Mouse (Mus musculus) cortical plate, adult 2 months (tissue): Measurements from ENCODE around the gene Ddx39. TPM values are rescaled to one million over a fixed set of nuclear protein-coding genes. Genes with fewer than 3 reads are reported as not detected.
A peak's percentile ranks its signal among the peaks of the same experiment; 100 is the strongest.

ENCODE experiments used
- H3K27ac ChIP-seq: fragments of 200-500 bp; 2 replicates; pipeline ENCODE4 v1.5.1; 2012; ENCODE audit warnings: low read length, control low read depth, inconsistent platforms; ENCODE audit not compliant: insufficient read depth
- H3K4me1 ChIP-seq: fragments of 200-500 bp; 2 replicates; pipeline ENCODE4 v1.6.1; 2011; ENCODE audit warnings: low read length; ENCODE audit not compliant: control insufficient read depth, insufficient read depth
- H3K4me3 ChIP-seq: fragments of 200-500 bp; 2 replicates; pipeline ENCODE4 v1.5.1; 2011; ENCODE audit warnings: mild to moderate bottlenecking, low read length, control low read depth; ENCODE audit not compliant: insufficient read depth
- CTCF ChIP-seq: fragments of 200-500 bp; IDR thresholded peaks from 2 replicates; pipeline ENCODE4 v1.5.1; 2011; ENCODE audit warnings: mild to moderate bottlenecking, control low read depth, low read length; ENCODE audit not compliant: insufficient read depth; ENCODE audit errors: extremely low read depth
- POLR2A ChIP-seq: fragments of 200-500 bp; IDR thresholded peaks from 2 replicates; pipeline ENCODE4 v1.6.1; 2011; ENCODE audit warnings: mild to moderate bottlenecking, low read length, control low read depth; ENCODE audit not compliant: insufficient read depth; ENCODE audit errors: extremely low read depth
- polyA plus RNA-seq: library from polyadenylated mRNA; depleted of rRNA; stranded (reverse); fragments of >200 nt; gene quantifications from 2 replicates; pipeline ENCODE4 v1.2.3, GENCODE M21; 2012

Ddx39 gene
- polyA plus RNA-seq, 1 experiment = 26.5 TPM

GRCm38 (mm10) chr8:83680603-83681002 is 34.4 kb upstream of the Ddx39 start:
- peak overlapping the region; percentile 0; the same call in 1 of the 2 replicates for H3K27ac ChIP-seq

DNA sequence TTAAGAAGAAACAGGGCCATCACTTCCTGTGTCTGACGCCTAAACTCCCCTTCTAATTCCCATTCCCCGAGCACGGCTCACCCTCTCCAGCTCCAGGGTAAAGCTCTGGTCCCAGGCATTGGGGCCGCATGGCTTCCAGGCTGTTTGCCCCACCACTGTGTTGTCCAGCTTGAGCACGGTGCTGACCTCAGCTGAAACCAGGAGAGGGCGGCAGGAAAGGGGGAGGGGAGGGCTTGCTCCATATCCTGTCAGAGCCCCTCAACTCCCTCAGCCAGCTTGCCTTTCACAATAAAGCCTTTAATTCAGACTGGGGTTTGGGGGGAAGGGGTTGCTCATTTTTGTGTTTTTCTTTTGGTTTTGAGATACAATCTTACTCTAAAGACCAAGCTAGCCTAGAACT is 33.9 kb upstream of the Ddx39 start:
- no peak for TF ChIP-seq CTCF
- no peak overlapping the region for H3K27ac ChIP-seq

More at GRCm38 (mm10) chr8:83680603-83681002, 34.4 kb upstream of the Ddx39 start:
- Histone ChIP-seq H3K4me3 (no peak overlapping the region), H3K4me1 (peaks cover 5% of the 10 kb centered on the region; the same call in 1 of the 2 replicates)
- TF ChIP-seq CTCF = no peak
- TF ChIP-seq POLR2A = no peak

DNA sequence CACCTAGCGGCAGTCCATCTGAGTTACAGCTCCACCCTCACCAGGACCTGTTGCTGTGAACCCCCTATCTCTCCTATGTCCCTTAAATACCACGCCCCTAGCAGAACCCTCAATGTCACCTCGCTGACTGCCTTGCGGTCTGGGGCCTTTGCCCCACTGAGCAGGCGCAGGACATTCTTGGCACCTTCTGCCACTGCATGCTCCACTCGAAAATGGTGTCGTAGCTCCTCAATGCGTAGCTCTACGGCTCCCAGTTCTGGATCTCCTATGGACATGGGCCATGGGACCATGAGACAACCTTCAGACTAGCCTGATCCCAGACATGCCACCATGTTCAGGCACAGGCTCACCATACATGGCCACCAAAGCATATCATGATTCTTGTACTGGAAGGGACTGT is 30.5 kb upstream of the Ddx39 start:
- Histone ChIP-seq H3K27ac (no peak overlapping the region), H3K4me3 (no peak overlapping the region), H3K4me1 (peaks cover 6% of the 10 kb centered on the region)
- TF ChIP-seq POLR2A = no peak
- no peak for TF ChIP-seq CTCF

More for the DNA sequence above, 33.9 kb upstream of the Ddx39 start:
- Histone ChIP-seq H3K4me1 (peaks cover 5% of the 10 kb centered on the region; the same call in 1 of the 2 replicates), H3K4me3 (no peak overlapping the region)

- peak overlapping the region; percentile 93 for H3K27ac ChIP-seq
These were observed 25.7 kb upstream of the Ddx39 start for GRCm38 (mm10) chr8:83689264-83689663.

DNA sequence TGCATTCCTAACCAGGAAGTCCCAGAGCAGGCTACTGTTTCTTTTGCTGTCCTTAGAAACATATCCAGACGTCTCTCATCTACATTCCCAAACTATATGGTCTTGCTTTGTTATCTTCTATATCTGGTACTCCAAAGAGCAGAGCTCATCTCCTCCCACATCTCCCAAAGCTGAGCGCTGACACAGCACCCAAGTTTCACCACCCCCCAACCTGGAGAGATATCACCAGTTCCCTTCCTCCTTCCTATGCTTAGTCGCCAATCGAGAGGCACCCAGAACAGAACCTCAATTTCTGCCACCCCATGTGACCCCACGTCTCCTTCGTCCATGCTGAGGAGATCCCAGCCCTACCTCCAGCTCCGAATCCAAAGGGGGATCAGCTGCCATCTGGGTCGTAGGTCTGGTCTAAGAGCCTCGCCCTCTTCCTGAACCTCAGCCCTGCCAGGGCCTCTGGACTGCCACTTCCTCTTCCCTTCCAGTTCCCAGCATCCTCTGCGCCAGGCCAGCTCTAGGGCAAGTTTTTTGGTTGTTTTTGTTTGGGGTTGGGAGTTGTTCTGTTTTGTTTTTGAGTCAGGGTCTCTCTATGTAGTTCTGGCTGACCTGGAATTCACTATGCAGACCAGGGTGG is 21.3 kb upstream of the Ddx39 start:
- no peak overlapping the region for H3K4me3 ChIP-seq
- no peak for TF ChIP-seq POLR2A
- TF ChIP-seq CTCF = no peak
- peak overlapping the region; percentile 16; the same call in 1 of the 2 replicates for H3K27ac ChIP-seq
- peaks cover 23% of the 10 kb centered on the region for H3K4me1 ChIP-seq

More at GRCm38 (mm10) chr8:83689264-83689663, 25.7 kb upstream of the Ddx39 start:
- no peak for TF ChIP-seq POLR2A
- no peak for TF ChIP-seq CTCF
- H3K4me1 ChIP-seq = peaks cover 9% of the 10 kb centered on the region
- no peak overlapping the region for H3K4me3 ChIP-seq

- Histone ChIP-seq H3K4me3 (no peak overlapping the region), H3K4me1 (peaks cover 22% of the 10 kb centered on the region), H3K27ac (peak overlapping the region; percentile 16)
- TF ChIP-seq POLR2A (no peak), CTCF (no peak)
These were observed 20.4 kb upstream of the Ddx39 start for GRCm38 (mm10) chr8:83694369-83695160.

DNA sequence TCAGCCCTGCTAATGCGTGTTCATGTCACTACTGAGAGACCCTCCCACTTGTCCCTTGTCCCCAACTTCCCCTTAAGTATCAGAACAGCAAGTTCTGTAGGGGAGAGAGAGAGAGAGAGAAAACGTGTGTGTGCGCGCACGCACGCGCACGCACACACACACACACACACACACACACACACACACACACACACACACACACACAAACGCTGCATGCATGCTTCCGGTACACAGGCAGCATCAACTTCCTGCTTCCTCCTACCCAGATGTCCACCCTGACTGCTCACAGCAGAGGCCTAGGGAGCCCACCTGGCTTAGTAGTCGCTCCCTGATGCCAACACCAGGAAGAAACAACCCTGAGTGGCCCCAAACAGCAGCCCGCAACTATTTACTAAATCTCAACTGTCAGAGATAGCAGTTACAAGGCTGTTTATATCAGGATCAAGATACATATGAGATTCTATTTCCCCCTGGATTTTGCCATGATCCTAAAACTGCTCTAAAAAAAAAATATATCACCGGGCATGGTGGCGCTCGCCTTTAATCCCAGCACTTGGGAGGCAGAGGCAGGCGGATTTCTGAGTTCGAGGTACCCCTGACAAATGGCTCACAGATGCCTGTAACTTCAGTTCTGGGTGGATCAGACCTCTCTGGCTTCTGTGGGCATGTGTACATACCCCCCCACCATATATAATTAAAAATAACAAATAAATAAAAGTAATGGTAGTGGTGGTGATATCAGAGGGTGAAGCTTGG is 19.4 kb upstream of the Ddx39 start:
- TF ChIP-seq POLR2A (no peak), CTCF (no peak)
- Histone ChIP-seq H3K4me3 (no peak overlapping the region), H3K4me1 (peaks cover 19% of the 10 kb centered on the region), H3K27ac (0 out of 2 replicates have a peak overlapping the region, but pooled peaks have one; percentile 12)

DNA sequence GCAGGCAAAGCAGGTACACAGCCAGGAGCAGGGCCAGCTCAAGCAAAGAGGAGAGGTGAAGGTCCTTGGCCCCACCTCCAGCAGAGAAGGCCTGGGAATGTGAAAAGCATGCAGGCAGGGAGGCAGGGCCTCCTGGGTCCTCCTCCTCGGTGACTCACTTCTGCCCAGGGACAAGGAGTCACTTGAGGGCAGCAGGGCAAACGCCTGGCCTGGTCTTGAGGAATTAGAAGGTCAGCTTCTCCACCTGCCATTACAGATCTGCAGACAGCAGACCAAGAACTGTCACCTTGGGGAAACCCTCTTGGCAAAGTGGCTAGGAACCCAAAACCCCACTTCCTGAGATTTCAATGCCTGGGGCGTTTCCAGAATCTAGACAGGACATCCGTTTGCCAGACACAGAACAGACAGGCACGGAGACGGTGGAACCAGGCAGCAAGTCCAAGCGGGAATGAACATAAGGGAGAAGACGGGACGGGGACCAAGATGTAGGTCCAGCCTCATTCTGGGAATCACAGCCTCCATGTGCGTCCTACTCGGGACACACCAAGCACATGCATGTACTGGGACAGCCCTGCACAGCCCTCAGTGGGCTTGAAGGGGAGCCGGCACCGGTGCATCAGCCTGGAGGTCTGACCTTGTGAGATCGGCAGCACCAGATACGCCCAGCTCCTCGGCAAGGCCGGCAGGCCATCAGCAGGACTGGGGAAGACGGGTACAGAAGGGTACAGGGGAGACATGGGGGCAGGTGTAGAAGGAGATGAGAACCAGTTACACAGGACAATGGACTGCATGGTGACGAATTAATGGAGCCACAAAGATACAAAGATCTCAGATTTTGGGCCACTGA is 17.4 kb upstream of the Ddx39 start:
- TF ChIP-seq POLR2A (no peak), CTCF (no peak)
- H3K27ac ChIP-seq = peak overlapping the region; percentile 87
- peak overlapping the region; percentile 78 for H3K4me3 ChIP-seq
- peaks cover 19% of the 10 kb centered on the region for H3K4me1 ChIP-seq

GRCm38 (mm10) chr8:83698291-83698660 is 16.7 kb upstream of the Ddx39 start:
- TF ChIP-seq POLR2A (no peak), CTCF (no peak)
- peak overlapping the region; percentile 78 for H3K4me3 ChIP-seq

More at GRCm38 (mm10) chr8:83698291-83698660, 16.7 kb upstream of the Ddx39 start:
- H3K4me1 ChIP-seq = peaks cover 19% of the 10 kb centered on the region
- H3K27ac ChIP-seq = peak overlapping the region; percentile 97
